Comparison of ENCODE assay signal across 29 mouse cellular contexts in genomic region chr15:78940325-78940724, GRCm38 (mm10).
"Had no signal": no experiment of that assay in that cellular context is flagged by ENCODE, and none has a peak within 500 bp of the region (broad histone marks: within the 10 kb centered on the region; RNA-seq: fewer than 3 reads in every experiment).

No protein-coding gene starts in this region.

- H3K27ac ChIP-seq: heart, embryonic 13.5 days; heart, embryonic 15.5 days; hindbrain, embryonic 10.5 days; hindbrain, embryonic 12.5 days; hindbrain, embryonic 13.5 days; hindbrain, embryonic 14.5 days; hindbrain, embryonic 15.5 days; hindbrain, postnatal 0 days; intestine, embryonic 15.5 days; kidney, embryonic 15.5 days; kidney, postnatal 0 days; layer of hippocampus, adult 2 months; left cerebral cortex, adult 2 months had no signal

- H3K9me3 ChIP-seq: heart, embryonic 12.5 days; heart, embryonic 15.5 days; hindbrain, embryonic 10.5 days; hindbrain, embryonic 12.5 days; hindbrain, embryonic 13.5 days; hindbrain, embryonic 15.5 days; intestine, embryonic 15.5 days; kidney, embryonic 15.5 days had no signal

- H3K4me3 ChIP-seq: heart, embryonic 12.5 days; heart, embryonic 13.5 days; heart, embryonic 15.5 days; hindbrain, embryonic 10.5 days; hindbrain, embryonic 12.5 days; hindbrain, embryonic 13.5 days; hindbrain, embryonic 15.5 days; intestine, embryonic 15.5 days; kidney, embryonic 15.5 days; layer of hippocampus, adult 2 months; left cerebral cortex, adult 2 months had no signal

- H3K27me3 ChIP-seq: heart, embryonic 12.5 days; heart, embryonic 13.5 days; heart, embryonic 15.5 days; hindbrain, embryonic 12.5 days; hindbrain, embryonic 13.5 days; hindbrain, embryonic 15.5 days; intestine, embryonic 15.5 days; kidney, embryonic 15.5 days had no signal

- DNase-seq: heart, postnatal 10 days; heart, postnatal 14 days; heart, postnatal 4 days; kidney, adult 11 months; kidney, adult 18-20 months; kidney, adult 2 months; kidney, adult 8-10 months; kidney, adult 9 months; kidney, postnatal 10 days; kidney, postnatal 14 days; kidney, postnatal 25 days; kidney, postnatal 36 days; kidney, postnatal 4 days; layer of hippocampus, adult 9-11 months; layer of hippocampus, postnatal 36 days had no signal

- H3K9ac ChIP-seq: heart, embryonic 12.5 days; heart, embryonic 13.5 days; heart, embryonic 15.5 days; hindbrain, embryonic 12.5 days; hindbrain, embryonic 13.5 days; hindbrain, embryonic 14.5 days; hindbrain, embryonic 15.5 days; intestine, embryonic 15.5 days; kidney, embryonic 15.5 days had no signal
